Mouse (Mus musculus): ENCODE results near the gene Adora2a.
"Not testable (repeated sequence)": the region's sequence is repeated elsewhere in the genome, so short reads cannot be mapped to it uniquely, and the experiment has no call there.

Adora2a gene

DNA sequence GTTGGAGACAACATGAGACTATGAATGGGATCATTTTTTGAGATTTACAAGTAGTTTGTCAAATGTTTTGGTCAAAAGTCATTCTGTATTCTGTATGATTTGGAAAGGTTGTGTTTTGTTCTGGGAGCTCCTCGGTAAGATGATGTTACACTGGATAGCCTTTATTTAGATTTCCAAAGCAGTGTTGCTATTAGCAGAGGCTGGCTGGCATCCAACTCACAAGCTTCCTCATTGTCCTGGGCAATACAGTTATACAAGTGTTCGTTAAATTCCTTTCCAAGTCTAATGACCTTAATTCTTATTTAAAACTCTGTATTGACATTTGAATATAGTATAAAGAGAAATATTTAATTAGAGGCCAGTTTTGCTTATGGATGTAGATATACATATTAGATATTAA lies 28.6 kb downstream of the Adora2a start:
- DNase-seq (ENCODE audit: low read depth): no peak

DNA sequence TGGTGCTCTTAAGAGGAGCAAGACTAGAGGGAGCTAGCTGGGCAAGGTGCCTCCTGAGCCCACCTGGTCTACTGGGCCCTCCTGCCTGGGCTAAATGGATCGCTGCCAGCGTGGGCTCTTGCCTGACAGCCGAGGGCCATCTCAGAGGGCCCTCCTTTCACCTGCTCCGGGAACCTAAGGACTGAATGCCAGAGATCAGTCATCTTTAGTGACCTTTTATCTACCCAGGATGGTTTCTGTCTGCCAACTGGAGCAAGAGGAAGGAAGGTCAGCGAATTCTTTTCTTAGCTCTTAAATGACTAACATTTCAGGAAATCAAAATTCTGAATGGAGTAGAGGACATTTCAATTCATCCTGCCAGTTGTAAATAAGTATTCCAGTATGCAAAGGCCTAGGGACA lies 33.9 kb downstream of the Adora2a start:
- no peak for DNase-seq (ENCODE audit: low read depth)

DNA sequence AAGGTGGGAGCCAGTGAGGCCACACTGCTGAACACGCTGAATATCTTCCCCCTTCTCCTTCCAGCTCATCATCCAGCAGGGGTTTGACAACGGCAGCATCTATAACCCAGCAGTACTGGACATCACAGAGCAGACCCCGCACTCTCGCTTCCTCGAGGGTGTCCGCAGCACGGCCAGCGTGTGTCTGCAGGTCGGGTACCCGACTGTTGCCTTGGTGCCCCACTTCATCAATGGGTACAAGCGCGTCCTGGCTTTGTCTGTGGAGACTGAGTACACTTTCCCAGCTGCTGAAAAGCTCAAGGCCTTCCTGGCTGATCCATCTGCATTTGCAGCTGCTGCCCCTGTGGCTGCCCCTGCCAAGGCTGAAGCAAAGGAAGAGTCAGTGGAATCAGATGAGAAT lies 35.9 kb downstream of the Adora2a start:
- no peak for DNase-seq (ENCODE audit: low read depth)

DNA sequence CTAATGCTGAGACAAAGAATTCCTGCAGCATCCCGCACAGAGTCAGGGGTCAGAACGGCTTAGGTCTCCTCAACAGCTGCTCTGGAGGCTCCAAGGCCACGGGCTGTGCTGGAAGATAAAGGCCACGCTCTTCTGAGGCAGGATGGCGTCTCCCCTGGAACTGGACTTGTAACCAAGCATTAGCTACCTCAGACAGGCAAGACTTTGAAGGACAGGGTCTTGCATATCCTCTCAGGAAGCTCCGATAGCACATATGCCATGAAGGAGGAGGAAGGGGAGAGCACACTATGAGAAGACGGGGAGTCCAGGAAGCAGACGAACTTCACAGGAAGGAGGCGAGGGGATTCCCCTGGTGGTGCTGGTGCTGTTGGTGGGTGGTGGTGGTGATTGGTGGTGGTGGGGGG lies 37.2 kb downstream of the Adora2a start:
- DNase-seq (ENCODE audit: low read depth): not testable (repeated sequence)

DNA sequence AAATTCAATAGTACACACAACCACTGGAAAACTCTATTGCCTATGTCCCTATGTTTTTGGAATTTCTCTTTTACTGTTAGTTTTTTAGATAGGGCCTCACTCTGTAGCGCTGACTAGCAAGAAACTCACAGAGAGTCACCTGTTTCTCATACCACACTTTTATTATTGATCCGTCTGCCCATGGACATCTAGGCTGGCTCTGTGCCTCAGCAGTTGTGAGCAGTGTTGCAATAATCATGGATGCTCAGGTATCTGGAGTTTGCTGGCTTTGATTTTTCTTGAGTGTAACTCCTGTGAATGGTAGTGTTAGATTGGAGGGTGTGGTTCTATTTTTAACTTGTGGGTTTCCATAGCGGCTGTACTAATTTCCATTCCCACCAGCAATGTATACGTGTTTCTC lies 38.7 kb downstream of the Adora2a start:
- DNase-seq (ENCODE audit: low read depth): no peak

DNA sequence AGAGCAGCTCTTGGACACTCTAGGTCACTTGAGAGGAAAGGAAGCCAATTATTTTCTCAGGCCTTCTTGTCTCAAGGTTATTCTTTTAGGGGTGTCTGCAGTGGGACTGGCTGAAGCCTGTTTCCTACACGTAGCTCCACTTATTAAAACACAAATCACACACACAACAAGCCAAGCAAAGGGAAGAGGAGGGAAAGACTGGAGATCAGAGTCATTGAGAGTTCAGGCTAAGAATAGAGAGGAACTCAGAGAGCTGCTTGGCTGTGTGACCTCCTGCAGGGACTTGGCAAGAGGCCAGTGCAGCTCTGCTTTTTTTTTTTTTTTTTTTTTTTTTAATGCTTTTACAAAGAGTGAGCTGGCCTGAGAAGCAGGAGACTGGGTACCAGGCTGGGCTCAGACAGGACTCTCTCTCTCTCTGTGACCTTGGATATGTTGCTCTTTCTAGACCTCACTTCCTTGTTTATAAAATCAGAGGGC lies 47.6 kb downstream of the Adora2a start:
- not testable (repeated sequence) for DNase-seq (ENCODE audit: low read depth)

DNA sequence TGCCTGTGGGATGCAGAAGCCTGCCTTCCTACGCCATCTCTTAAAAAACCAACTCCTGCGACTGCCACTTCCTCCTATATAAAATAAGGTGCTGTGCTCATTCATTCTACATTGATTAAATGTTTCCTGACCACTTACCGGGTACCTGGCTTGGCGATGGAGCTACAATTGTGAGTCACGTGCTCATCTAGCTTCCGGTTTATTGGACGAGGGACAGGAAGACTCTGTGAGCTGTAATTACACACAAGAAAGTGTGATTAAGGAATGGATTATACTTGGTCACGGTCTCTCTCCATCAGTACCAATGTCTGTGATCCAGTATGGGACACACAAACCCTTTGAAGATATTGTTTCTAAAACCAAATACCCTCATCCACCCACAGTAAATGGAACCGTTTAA lies 48.1 kb downstream of the Adora2a start:
- no peak for DNase-seq (ENCODE audit: low read depth)

DNA sequence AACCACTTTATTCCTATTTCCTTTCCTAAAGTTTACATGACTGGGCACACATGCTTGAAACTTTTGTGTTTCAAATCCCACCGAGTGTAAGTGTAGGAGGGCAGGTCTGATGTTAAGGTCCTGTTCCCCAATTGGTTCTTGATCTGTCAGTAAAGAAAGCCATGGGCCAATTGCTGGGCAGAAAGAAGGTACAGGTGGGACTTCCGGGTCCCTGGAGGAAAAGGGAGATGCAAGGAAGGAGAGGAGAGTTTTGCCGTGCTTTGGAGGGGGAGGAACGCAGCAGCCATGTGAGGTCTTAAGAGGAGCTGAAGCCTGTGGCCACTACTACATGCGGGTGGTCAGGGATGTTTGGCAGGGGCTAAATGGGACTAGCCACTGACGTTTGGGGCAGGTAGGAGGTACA lies 48.6 kb downstream of the Adora2a start:
- DNase-seq (ENCODE audit: low read depth): peak; percentile 51

DNA sequence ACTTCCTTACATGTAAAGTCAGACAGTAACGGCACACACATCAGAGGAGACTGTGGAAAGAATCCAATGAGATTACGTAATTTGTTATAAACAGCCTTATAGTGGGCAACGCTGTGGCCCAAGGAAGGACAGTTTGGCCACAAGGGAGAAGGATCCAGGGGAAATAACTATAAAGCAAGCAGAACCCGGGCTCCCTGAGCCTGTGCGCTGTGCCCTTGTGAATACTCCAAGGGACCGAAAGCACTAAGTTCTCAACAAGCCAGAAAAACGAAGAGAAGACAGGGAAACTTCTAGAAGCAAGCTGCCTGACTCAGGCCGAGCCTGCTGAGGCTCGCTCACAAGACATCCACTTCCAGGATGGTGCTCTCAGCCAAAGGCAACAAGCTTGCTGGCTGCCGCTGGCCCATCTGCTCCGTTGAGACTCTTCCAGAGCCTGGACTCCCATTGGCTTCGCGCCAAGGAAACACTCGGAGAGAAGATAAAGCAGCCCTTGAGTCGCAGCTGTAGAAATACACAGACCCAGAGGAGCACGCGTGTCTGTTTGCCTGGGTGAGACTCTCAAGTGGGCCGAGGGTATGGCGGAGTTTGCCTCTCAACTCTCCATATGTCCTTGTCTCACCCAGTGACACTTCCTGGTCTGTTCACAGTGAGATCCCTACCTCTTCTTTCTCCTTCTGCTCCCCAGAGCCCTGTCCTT lies 57.1 kb downstream of the Adora2a start:
- not testable (repeated sequence) for DNase-seq (ENCODE audit: low read depth)

DNA sequence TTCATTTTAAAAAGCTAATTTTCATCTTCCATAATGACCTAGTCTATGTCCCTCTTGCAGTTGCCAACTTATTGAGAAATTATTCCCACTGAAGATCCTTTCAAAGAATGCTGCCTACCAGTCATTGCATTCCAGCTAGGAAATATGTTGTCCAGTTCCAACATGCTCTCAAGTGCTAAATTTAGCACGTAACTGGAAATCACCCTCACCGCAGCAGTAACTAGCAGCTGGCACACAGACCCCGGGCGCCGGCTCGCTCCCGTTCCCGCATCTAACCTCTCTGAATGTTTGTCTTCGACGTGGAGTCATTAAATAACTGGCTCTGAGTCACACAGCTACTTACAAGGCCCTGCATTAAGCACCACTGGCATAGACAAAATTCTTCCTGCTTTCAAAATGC lies 62.0 kb downstream of the Adora2a start:
- DNase-seq (ENCODE audit: low read depth): no peak
